Mouse (Mus musculus): ENCODE data around the gene Nyap2. TPM values are rescaled to one million over a fixed set of nuclear protein-coding genes. Genes with fewer than 3 reads are reported as not detected.

Gene Nyap2
- 1 to 10 TPM in 1 of 2 experiments, under 1 TPM in 1; 0.96 to 1.0 TPM for total RNA-seq (2021)
- long read RNA-seq, experiment 1, partial matches to known transcripts, result 0 of 1 reads
- long read RNA-seq, experiment 1, other reads (novel, unspliced or antisense), result 1 of 1 reads
- long read RNA-seq, experiment 2, result 0 reads

GRCm38 (mm10) chr1:81076831-81077664, at the start of gene Nyap2:
Gene Nyap2 (plus strand): TSS chr1:81076950.
- peak in 1 of 2 experiments; percentile 4 for DNase-seq

GRCm38 (mm10) chr1:81042907-81043868, 33.6 kb upstream of the Nyap2 start:
- DNase-seq, result no peak

GRCm38 (mm10) chr1:81058340-81058739, 18.4 kb upstream of the Nyap2 start:
- no peak for DNase-seq

- DNase-seq, result no peak
These were observed 17.9 kb upstream of the Nyap2 start for GRCm38 (mm10) chr1:81058835-81059234.

GRCm38 (mm10) chr1:81062811-81063210, 13.9 kb upstream of the Nyap2 start:
- DNase-seq, result no peak

GRCm38 (mm10) chr1:81076259-81076658, 491 bp upstream of the Nyap2 start:
- DNase-seq, result no peak

GRCm38 (mm10) chr1:81077665-81078314, 1.0 kb downstream of the Nyap2 start:
- no peak for DNase-seq

GRCm38 (mm10) chr1:81087485-81087884, 10.7 kb downstream of the Nyap2 start:
- DNase-seq, result no peak

GRCm38 (mm10) chr1:81090400-81090799, 13.7 kb downstream of the Nyap2 start:
- DNase-seq, result no peak

- no peak for DNase-seq
These were observed 14.2 kb downstream of the Nyap2 start for GRCm38 (mm10) chr1:81090979-81091378.

- DNase-seq, result no peak
These were observed 15.3 kb downstream of the Nyap2 start for GRCm38 (mm10) chr1:81092056-81092455.

GRCm38 (mm10) chr1:81092886-81093285, 16.1 kb downstream of the Nyap2 start:
- DNase-seq, result no peak

GRCm38 (mm10) chr1:81098950-81099349, 22.2 kb downstream of the Nyap2 start:
- DNase-seq, result no peak

- DNase-seq, result no peak
These were observed 25.0 kb downstream of the Nyap2 start for GRCm38 (mm10) chr1:81101749-81102148.

- no peak for DNase-seq
These were observed 43.0 kb downstream of the Nyap2 start for GRCm38 (mm10) chr1:81119732-81120131.

GRCm38 (mm10) chr1:81132007-81132712, 55.4 kb downstream of the Nyap2 start:
- no peak for DNase-seq

GRCm38 (mm10) chr1:81143855-81144254, 67.1 kb downstream of the Nyap2 start:
- DNase-seq, result no peak

- DNase-seq, result no peak
These were observed 68.8 kb downstream of the Nyap2 start for GRCm38 (mm10) chr1:81145576-81145975.

- no peak for DNase-seq
These were observed 92.5 kb downstream of the Nyap2 start for GRCm38 (mm10) chr1:81169245-81169644.

GRCm38 (mm10) chr1:81172703-81173102, 96.0 kb downstream of the Nyap2 start:
- DNase-seq, result no peak

GRCm38 (mm10) chr1:81173303-81173702, 96.6 kb downstream of the Nyap2 start:
- no peak for DNase-seq
